Mouse (Mus musculus) lung, postnatal 0 days (tissue): Measurements from ENCODE around the gene Nmd3.

Experiments
- CTCF ChIP-seq: IDR thresholded peaks from 2 replicates; pipeline ENCODE4 v1.5.1; 2016; ENCODE audit warnings: antibody characterized with exemption, mild to moderate bottlenecking
- EP300 ChIP-seq: IDR thresholded peaks from 2 replicates; pipeline ENCODE4 v1.6.1; 2016; ENCODE audit warnings: antibody characterized with exemption, mild to moderate bottlenecking, control low read depth

DNA sequence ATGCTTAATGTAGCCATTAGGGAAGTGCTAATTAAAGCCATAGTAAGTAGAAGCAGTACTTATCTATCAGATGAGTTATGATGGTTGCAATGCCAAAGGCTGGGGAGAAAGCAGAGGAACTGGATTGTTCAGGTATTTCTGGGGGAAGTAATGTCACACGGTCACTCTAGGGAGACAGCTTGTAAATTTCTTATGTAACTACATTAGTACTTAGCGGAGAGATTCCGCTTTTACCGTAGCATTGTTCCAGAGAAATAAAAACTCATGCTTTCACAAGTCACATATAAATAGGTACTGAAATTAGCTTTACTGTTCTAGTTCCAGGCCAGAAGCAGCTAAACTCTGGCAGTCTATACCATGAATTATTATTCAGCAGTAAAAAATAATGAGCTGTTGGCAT is 47.4 kb downstream of the Nmd3 start:
- no peak for TF ChIP-seq CTCF
- TF ChIP-seq EP300 = no peak
